Mouse (Mus musculus) activated CD4-positive, CD25-positive, alpha-beta regulatory T cell, adult 4 months (primary cell): ENCODE data around the gene Gga1. TPM values are rescaled to one million over a fixed set of nuclear protein-coding genes. Genes with fewer than 3 reads are reported as not detected.

Source experiments
- ATAC-seq: one replicate; pipeline ENCODE4 v1.8.0; 2017
- polyA plus RNA-seq, 2 experiments: library from polyadenylated mRNA; unstranded; fragments of 100-300 nt; shearing (Covaris generic); gene quantifications; one replicate each; pipeline ENCODE4 v1.2.1; 2017

The Gga1 gene
- polyA plus RNA-seq, 2 experiments from 2014 or later, result 13.8 to 18.1 TPM

DNA sequence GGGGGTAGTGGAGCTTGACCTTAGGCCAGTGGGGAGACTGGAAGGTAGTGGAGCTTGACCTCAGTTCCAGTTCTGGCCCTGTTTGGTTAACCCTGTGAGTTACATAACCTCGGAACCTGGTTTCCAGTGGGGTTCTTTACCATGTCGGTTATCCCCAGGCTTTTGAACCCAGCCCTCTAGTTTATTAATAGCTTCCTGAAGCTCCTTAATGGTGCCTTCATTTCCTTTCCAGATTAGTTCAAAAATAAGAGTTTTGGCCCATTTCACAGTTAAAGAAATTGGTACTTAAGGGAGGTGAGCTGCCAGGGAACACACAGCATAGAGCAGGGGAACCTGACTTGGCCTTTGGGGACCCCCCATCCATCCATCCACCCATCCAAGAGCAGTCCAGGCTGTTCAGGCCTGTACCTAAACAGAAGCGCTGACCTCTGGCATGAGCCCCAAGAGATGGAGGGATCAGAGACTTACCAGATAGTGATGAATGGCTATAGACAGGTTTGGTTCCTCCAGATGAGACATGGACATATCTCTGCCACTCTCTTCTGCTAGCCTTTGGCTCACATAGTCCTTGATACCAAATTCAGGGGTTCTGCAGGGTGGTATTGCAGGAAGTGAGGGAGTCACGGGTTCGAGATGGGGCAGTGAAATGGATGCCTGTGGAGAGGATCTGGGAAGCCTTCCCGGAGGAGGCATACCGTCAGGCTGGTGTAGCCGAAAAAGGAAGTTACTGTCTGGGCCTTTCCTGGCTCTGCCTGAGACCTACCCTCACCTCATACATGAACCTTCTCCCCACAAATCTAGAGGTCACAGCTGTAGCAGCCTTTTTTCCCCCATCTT lies 38.1 kb downstream of the Gga1 start:
- ATAC-seq, result no peak

DNA sequence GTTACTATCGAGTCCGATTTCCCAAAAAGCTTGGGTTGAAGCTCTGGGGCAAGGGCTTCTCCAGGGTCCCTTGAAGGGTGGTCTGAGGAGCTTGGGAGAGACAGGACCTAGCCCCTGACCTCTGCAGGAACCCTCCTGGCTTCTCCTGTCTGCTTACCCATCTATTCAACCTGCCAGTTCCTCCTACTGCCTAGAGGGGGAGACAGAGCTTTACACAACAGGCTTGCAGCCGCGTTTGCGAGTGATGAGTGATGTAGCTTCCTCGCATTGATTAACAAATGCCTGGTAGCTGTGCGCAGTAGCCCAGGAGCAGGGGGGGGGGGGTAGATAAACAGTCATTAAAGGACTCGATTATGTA lies 38.6 kb downstream of the Gga1 start:
- ATAC-seq, result peak; percentile 26

DNA sequence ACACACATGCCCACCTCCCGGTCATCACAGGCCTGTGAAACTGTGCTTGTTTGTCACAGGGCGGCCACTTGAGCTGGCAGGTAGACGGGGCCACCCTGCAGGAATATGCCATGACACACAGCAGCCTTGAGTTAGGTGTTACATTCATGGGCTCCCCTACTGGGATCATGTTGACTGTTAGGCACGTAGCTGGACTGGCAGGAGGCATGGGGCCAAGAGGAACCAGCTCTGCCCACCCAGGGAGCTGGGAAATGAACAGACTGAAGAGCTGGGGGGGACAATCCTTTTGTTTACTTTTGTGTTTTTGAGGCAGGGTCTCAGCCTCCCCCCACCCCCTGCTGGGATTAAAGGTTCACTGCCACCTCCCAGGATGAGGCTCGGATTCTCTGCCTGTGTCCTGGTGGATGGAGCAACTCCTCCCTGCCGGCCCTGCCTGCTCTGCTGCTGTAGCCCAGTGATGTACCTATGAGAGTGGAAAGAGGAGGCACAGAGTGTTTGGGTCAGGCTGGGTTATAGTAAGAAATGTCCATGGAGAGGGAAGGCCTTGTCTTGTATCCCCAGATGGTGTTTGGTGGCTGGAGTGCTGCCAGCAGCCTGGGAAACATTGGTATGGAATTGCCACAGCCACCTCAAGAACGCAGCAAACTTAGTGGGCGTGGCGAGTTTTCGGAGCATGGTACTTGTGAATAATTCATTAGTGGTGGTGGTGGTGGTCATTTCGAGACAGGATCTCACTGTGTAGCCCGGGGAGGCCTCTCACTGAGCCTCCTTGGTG lies 39.2 kb downstream of the Gga1 start:
- ATAC-seq, result no peak

DNA sequence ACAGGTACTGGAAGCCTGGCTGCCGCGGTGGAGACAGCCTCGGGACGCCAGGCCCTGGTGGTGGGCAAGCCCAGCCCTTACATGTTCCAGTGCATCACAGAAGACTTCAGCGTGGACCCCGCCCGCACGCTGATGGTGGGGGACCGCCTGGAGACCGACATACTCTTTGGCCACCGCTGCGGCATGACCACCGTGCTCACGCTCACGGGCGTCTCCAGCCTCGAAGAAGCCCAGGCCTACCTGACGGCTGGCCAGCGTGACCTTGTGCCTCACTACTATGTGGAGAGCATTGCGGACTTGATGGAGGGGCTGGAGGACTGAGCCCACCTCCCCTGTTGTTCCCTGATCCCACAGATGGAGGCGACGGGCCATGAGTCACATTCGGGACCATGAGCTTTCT lies 41.1 kb downstream of the Gga1 start:
- ATAC-seq, result no peak

DNA sequence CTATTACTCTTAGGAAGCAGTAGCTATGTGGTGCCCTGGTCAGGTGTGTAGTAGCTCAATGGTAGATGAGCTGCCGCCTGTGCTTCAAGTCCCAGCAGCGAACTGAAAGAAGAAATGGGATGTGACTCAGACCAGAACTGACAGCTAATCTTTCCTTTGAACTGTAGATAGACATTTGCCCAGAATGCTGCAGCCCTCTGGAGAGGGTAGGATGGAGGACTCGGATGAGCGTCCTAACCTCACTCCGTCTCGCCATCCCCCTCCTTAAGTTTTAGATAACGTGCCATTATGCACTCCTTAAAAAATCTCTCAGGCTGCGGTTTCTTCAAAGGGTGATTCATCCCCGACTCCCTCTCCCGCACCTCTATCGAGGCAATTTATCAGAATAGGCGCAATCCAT lies 42.9 kb downstream of the Gga1 start:
- ATAC-seq, result no peak

DNA sequence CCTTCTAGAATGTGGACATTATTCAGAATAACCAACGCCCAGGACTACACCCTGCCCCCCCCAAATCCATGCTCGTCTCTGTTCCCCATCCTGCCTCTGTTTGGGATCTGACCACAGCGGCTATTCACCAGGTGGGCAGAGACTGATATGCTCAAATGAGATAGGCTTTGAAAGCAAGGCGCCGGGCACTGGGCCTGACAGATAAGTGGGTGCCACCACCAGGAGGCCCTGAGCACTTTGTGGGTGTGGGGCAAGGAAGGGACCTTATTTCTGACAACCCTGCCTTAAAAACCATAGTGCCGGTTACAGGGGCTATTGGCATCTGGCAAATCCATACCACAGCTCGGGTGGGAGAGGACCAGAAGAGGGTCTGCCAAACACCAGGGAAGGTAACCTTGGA lies 45.7 kb downstream of the Gga1 start:
- no peak for ATAC-seq

DNA sequence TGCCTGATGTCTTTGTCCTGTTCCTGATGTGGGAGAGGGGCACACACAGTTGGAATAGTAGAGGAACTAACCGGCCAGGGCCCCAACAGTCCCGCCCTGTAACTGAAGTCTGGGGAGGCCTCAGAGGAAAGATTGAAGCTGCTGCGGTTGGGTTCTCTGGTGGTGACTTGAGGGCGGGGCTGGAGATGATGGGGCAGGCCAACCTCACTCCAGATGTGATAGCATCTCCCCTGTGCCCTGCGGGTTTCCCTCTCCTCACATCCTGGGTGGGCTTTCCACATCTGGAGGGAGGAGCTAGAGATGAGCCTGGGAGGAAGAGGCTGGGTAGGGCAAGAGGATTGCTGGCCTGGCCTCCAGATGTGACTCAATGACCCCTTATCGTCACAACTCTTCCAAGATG lies 46.6 kb downstream of the Gga1 start:
- ATAC-seq, result peak; percentile 64

DNA sequence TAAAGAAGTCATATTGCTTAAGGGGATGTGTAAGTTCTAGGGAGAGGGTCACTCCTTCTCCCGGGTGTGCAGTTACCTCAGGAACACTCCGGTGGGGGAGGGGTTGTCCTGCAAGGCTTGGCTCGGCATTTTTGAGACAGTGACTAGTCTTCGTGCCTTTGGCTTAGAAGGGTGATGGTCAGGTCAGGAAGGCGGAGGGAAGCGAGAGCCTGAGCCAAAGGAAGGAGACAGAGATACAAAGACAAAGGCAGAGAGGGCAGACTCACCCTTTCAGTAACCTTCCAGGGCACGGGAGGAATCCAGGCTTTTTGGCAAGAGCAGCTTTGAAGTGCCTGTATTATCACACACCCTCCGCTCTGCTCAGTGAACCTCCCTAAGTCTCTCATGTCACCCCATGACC lies 48.1 kb downstream of the Gga1 start:
- ATAC-seq, result no peak

DNA sequence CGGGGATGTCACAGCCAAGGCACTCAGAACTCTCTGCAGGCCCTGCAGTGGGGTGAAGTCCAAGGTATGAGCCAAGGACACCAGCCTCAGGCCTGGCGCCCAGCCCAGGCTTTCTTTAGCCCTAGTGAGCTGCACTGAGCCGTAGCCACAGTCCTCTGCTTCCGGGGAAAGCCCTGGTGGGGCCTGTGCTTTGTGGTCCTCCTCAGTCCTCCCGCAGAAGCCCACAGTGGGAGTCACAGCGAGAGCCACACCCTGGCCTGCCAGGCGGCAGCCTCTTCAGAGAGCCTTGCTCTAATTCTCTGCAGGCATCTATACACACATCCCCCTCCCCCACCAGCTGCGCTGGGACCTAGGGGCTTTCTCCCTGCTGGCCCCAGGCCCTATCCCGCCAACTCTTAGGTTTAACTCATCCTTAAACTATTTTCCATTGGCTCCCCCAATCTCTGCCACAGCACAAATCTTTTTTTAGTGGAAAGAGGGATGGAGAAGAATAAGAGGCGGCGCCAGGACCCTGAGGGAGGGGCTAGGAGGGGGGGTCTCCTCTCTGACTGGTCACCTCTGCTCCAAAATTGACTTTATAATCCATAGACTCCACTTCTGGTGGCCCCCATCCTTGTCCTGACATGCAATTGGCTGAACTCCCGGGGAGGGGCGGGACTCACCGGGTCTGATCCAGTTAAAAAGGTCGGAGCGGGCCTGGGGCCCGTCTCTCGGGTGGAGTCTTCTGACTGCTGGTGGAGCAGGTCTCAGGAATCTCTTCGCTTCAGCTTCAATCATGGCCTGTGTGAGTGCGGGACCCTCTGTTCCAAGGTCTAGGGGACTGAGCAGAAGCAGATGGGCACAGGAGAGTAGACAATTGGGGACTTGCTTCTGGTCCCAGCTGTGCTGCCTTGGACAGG lies 49.3 kb downstream of the Gga1 start, which contains the start of gene Lgals1:
Gene Lgals1, plus strand, starts transcription at position 705 of the 899 bp plus-strand sequence.
- ATAC-seq, result peak; percentile 47

DNA sequence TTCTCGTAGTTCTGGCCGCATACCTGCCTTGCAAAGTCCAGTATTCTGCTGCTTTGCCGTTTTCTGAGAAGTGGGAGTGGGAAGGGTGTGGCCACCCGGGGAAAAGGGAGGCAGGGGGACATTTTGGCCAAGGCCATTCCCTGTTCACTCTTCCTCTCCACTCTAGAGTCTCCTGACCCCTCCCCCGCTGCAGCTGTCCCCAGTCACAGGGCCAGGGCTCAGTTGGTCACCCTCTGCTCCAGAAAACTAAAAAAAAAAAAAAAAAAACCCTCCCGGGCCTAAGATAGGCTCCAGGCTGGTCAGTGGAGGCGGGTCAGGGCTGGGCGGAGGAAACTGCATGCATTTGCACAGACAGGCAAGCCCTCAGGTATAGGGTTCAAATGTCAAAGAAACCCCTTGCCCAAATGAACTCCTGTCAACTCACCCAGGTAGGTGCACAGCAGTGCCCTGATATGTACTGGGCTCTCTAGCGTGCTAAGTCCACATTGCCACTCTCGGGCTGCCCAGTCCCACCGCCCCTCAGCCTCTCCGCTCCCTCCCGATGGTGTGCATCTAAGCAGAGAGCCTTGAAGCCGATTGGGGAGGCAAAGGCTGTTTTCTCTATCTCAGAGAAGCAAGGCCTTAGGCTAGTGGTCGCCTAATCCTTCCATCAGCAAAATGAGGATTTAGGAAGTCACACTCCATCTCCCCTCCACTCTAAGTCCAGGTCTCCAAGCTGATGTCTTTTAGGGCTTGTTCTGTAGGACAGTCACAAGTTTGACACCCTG lies 50.2 kb downstream of the Gga1 start:
- ATAC-seq, result no peak

DNA sequence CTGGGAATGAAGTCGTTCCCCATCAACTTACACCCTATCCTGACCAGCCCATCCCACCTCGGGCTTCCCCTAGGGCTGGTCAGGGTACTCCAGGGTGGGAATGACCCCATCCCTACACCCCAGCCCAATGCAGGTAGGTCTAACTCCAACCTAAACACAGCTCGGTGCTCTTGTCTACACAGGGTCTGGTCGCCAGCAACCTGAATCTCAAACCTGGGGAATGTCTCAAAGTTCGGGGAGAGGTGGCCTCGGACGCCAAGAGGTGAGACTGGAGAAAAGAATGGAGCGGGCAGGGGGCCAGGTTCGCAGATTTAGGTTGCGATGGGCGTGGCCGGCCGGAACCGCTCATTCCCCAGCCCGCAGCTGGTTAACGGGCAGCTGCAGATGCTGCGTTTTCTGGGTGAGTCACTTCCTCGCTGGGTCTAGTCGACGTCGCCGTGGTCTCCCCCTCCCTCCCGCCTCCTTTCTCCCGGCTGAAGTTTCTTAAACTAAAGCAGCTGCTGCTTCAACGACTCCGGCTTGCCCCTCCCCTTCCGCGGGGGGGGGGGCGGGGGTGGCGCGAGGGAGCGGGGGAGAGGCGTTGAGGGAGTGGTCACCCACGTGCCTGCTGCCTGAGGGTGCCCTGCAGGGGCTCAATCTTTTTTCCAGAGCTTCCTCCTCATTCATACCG lies 50.9 kb downstream of the Gga1 start:
- peak; percentile 71 for ATAC-seq

DNA sequence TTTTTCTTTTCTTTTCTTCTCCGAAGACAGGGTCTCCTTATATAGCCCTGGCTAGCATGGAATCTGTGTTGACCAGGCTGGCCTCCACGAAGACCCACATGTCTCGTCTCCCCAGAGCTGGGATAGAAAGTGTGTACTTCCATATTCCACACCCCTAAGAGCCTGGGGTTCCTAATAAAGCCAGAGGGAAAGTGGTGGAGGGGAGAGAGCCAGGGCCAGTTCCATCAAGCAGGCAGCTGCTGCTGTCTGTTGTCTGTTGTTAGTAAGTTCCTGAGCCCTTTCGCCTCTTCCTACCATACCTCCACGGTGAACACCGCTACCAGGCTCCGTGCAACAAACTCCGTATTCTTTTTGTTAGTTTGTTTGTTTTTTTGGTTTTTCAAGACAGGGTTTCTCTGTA lies 51.5 kb downstream of the Gga1 start:
- ATAC-seq, result no peak

DNA sequence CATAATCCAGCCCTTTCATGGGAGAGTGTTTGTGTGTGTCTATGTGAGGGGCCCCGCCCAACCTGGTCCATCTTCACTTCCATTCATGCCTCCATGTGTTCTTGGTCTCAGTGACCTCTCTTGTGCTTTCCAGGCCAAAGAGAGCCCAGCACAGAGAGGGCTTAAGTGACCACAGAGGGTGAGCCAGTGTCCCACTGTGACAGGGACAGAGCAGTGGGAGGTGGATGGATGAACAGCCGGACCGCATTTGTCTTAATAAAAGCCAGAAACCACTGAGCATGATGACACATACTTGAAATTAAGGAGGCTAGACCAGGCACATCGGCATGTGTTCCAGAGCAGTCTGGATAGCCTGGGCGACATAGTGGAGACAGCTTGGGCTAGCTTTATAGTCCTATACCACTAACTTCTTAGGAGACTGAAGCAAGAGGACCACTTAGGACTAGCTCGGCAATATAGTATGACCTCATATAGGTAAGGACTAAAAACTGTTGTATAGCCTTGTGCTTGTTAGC lies 53.3 kb downstream of the Gga1 start:
- ATAC-seq, result no peak

DNA sequence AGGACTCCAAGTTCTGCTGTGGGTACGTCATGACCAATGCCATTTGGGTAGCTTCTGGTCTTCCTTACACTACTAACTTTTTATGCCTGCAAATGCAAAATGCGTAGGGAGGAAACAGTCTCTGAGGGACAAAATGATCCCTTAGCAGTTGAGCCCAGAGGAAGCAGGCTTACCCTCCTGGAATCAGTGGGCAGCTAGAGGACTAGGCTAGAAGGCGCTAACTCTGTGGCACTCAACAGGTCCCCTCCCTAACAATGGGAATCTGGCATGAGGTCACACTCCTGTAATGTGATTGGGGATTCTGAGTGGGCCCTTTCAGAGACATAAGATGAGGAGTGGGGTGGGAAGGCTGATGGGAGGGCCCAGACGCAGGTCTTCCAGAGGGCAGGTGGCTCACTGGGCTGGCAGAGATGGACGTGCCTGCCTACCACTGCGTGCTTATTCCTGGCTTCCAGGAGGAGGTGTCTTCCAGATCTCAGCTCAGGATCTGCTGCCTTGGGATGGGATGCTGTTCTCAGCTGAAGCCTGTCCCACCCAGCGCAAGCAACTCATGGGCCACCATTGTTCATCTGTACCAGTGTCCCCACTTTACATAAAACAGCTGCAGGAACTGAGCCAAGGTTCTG lies 53.9 kb downstream of the Gga1 start:
- ATAC-seq, result no peak

DNA sequence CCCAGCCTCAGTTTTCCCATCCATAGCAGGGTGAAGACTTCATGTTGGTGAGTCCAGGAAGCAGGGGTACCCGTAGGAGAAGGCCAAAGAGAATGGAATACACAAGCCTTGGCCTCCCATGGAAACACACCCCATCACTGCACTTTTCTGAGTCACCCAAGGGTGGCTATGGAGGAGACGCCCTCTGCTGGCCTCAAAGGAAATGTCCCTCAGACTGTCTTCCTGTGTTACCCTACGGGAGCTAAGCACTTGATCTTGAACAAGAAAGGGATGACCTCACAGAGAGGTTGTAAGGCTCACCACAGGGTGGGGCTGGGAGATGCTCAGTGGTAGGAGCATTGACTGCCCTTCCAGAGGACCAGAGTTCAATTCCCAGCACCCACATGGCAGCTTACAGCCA lies 54.6 kb downstream of the Gga1 start:
- peak; percentile 59 for ATAC-seq

DNA sequence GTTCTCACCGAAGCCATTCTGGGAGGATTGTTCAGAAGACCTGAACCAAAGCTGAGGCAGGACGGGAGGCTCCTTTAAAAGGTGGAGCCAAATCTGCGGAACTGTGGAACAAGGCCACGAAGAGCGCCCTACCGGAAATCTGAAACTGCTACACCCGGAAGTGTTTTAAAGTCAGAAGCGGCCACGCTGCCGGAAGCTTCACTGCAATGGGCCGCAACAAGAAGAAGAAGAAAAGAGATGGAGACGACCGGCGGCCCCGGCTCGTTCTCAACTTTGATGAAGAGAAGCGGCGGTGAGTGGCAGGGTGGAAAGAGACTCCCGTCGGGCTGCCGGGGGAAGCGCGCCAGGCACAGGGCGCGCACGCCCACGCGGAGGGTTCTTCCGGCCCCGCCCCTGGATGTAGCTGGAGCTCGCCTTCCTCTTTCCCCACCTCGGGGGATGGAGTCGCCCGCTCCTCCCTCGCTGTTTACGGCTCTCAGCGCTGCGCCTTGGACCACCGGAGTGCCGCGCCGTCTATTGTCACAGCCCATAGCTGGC lies 57.9 kb downstream of the Gga1 start, which contains the start of gene Nol12:
Gene Nol12, plus strand, starts transcription at position 150 of the 537 bp plus-strand sequence.
- ATAC-seq, result peak; percentile 85

DNA sequence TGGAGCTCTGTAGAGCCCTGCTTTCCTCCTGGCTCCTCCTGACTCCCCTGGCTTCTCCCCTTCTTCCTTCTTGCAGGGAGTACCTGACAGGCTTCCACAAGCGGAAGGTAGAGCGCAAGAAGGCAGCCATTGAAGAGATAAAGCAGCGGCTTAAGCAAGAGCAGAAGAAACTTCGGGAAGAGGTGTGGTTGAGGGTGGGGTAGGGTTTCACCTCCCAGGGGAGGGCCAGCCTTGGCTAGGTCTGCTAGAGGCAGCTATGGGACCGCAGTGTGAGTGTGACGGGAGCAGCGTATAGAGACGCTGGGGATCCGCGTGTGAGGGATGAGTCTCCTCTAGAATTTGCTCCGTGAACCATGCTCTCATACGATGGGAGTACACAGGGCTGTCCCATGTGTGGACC lies 59.4 kb downstream of the Gga1 start:
- no peak for ATAC-seq

DNA sequence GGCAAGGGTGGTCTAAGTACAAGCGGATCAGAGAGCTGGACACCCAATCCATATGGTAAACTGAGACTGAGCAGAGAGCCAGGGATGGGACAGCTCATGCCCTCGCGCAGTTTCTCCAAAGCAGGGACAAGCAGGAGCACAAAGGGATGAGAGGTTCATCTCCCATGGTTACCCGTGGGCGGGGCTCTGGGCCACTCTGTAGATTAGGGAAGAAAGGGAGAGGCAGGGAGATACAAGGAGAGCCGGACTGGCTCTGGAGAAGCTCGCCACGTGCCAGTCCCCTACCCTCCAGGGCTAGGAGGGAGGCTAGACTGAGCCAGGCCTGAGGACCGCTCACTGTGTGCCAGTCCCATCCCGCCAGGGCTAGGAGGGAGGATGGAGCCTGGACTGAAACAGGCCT lies 60.3 kb downstream of the Gga1 start:
- no peak for ATAC-seq

DNA sequence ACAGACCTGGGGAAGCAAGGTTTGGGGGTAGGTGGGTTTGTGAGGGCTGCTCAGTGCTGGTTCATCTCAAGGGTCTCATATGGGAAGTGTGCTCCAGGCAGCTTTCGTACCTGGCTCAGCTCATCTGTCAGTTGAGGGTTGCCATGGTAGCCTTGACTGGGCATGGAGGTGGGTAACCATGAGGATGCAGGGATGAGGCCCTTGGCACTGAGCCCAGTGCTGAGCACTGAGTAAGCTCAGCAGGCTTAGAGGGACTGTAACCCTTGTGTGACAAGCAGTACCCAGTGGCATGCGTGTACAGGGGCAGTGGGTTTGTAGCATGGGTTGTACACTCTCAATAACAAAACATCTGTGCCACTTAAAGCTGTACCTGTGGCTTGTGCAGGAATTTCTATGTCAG lies 61.0 kb downstream of the Gga1 start:
- ATAC-seq, result no peak

DNA sequence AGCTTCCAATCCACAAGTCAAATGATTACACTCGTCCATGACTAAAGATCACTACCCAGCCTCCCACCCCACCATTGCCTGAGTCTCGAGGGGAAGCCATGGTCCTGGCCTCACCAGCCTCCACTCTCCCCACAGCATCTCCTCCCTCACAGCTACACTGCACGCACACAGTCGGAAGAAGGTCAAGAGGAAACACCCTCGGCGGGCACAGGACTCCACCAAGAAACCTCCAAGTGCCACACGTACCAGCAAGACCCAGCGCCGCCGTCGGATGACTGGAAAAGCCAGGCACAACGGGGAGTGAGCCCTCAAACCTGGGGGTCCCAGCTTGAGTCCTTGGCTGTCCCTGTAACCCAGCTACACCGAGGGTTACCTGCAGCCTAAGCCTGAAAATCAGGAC lies 63.3 kb downstream of the Gga1 start:
- ATAC-seq, result no peak

DNA sequence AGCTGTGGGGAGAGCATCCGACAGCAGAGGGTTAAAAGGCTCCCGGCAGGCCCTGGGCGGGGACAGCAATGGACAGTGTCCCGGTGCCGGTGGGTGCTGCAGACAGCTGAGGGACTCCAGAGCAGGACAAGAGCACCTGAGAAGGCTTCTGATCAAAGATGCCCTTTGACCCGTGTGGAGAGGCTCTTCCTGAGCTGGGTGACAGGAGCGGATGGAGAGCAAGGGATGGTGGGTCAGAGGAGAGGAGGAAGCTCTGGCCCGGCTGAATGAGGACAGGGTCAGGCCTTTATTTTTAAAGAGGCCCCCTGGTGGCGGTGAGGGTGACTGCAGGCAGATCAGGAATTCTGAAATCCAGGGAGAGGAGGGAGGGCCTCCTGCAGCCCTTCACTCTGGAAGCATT lies 65.7 kb downstream of the Gga1 start:
- ATAC-seq, result no peak
